Mouse (Mus musculus) midbrain, embryonic 12.5 days (tissue): ENCODE data around the gene Asic1. TPM values are rescaled to one million over a fixed set of nuclear protein-coding genes. Genes with fewer than 3 reads are reported as not detected.
"Not testable (repeated sequence)": the region's sequence is repeated elsewhere in the genome, so short reads cannot be mapped to it uniquely, and the experiment has no call there.

Experiments
- ATAC-seq: fragments of 200-750 bp; cut with Nextera tagmentation; 2 replicates; pipeline ENCODE4 v1.8.0; 2017; ENCODE audit warnings: low read depth, moderate TSS enrichment, moderate library complexity; ENCODE audit not compliant: low FRiP score
- H3K27ac ChIP-seq: fragments of 300-500 bp; sonication (generic); replicated peaks from 2 replicates; pipeline ENCODE4 v1.5.1; 2016; ENCODE audit warnings: mild to moderate bottlenecking
- H3K27me3 ChIP-seq: fragments of 300-500 bp; sonication (generic); 2 replicates; pipeline ENCODE4 v1.6.1; 2016; ENCODE audit warnings: mild to moderate bottlenecking
- H3K36me3 ChIP-seq: fragments of 300-500 bp; sonication (generic); 2 replicates; pipeline ENCODE4 v1.6.1; 2016
- H3K4me1 ChIP-seq: fragments of 300-500 bp; sonication (generic); 2 replicates; pipeline ENCODE4 v1.6.1; 2016
- H3K4me2 ChIP-seq: fragments of 300-500 bp; sonication (generic); replicated peaks from 2 replicates; pipeline ENCODE4 v1.6.1; 2016; ENCODE audit warnings: mild to moderate bottlenecking, moderate library complexity
- H3K4me3 ChIP-seq: fragments of 300-500 bp; sonication (generic); 2 replicates; pipeline ENCODE4 v1.5.1; 2016; ENCODE audit warnings: mild to moderate bottlenecking
- H3K9ac ChIP-seq: fragments of 300-500 bp; sonication (generic); replicated peaks from 2 replicates; pipeline ENCODE4 v1.6.1; 2016; ENCODE audit warnings: mild to moderate bottlenecking, moderate library complexity
- H3K9me3 ChIP-seq: fragments of 300-500 bp; sonication (generic); 2 replicates; pipeline ENCODE4 v1.6.1; 2016; ENCODE audit warnings: mild to moderate bottlenecking
- WGBS: fragments of 180-500 bp; shearing (Covaris S2); methylation state at CpG from one replicate; pipeline ENCODE4 v1.1.7; 2016; 5-methylcytosine and 5-hydroxymethylcytosine counted together
- polyA plus RNA-seq: library from polyadenylated mRNA; unstranded; fragments of >200 nt; fragmentation: Nextera tagmentation; extraction: Ambion mirVana; gene quantifications from 2 replicates; pipeline ENCODE4 v1.2.1, GENCODE M21; 2016

The Asic1 gene
- polyA plus RNA-seq, 1 experiment from 2014 or later, result 36.0 TPM

DNA sequence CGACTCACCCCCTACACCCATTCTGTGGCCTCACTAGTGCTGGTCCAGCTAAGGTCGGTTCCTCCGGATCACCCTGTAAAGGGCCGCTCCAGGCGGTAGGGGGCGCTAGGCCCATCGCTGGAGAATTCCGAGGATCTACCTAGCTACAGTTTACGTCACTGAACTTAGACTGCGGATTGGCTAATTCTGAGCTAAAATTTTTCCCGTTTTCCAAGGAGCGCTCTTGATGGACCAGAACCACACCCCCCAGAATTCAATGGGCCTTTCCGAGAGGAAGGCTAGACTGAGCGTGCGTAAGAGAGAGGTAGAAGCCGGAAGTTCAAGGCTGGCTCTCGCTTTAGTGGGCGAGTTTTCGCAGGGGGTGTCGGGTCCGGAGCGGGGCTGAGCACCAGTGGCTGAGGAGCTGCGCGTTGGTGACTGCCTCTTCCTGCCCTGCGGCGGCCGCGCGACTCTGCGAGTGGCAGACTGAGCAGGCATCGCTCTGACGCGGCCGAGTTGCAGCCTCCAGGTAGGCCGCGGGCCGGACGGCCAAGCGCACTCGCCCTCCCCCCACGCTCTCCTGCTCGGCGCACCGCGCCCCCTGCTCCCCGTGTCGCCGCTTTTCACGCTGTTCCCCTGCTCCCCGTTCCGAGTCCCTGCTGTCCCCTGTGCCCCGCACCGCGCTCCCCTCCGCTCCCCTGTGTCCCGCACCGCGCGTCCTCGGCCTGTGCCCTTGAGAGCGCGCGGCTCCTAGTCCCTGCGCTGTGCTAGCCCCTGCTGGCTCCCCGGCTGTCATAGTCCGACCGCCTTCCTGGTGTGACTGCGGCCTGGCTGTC lies 55.4 kb downstream of the Asic1 start, which contains the start of gene Cox14:
TSS of gene Cox14 (plus strand) at position 278 of the 815 bp plus-strand sequence.
- peaks cover 31% of the 10 kb centered on the region for H3K4me1 ChIP-seq
- 1% methylated on average over 68 of the region's 68 CpGs for WGBS

DNA sequence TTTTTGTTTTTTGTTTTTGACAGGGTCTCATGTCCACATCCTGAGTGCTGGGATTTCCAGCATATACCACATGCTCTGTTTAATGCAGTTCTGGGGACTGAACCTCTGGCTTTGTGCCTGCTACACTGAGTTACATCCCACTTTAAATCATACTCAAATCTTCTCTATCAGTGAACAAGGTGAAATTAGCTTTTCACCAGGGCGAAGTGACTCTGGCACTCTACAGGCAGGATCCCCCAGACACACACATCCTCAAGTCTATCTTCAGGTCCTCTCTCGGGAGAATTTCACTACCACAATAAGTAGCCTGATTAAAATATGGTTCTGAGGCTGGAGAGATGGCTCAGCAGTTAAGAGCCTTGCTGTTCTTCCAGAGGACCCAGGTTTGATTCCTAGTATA lies 56.4 kb downstream of the Asic1 start:
- Histone ChIP-seq H3K9ac (peak overlapping the region; percentile 94), H3K27me3 (no peaks in the 10 kb centered on the region), H3K4me3 (peak overlapping the region; percentile 97), H3K4me1 (peaks cover 31% of the 10 kb centered on the region), H3K9me3 (0 out of 2 replicates have a peak, but pooled peaks cover 2% of the 10 kb centered on the region), H3K4me2 (peak overlapping the region; percentile 88), H3K36me3 (peaks cover 37% of the 10 kb centered on the region), H3K27ac (peak overlapping the region; percentile 94; the same call in 1 of the 2 replicates)
- ATAC-seq, result no peak
- 87% methylated on average over 2 of the region's 2 CpGs for WGBS

More for the DNA sequence above, 55.4 kb downstream of the Asic1 start, which contains the start of gene Cox14:
- peak within 1 kb of the TSS; percentile 97 for H3K4me3 ChIP-seq
- H3K27ac ChIP-seq, result peak within 1 kb of the TSS; percentile 94
- 0 out of 2 replicates have a peak, but pooled peaks cover 2% of the 10 kb centered on the region for H3K9me3 ChIP-seq
- peaks cover 40% of the 10 kb centered on the region for H3K36me3 ChIP-seq
- H3K4me2 ChIP-seq, result peak within 1 kb of the TSS; percentile 88
- H3K9ac ChIP-seq, result peak within 1 kb of the TSS; percentile 94
- no peaks in the 10 kb centered on the region for H3K27me3 ChIP-seq
- peak; percentile 94 for ATAC-seq

DNA sequence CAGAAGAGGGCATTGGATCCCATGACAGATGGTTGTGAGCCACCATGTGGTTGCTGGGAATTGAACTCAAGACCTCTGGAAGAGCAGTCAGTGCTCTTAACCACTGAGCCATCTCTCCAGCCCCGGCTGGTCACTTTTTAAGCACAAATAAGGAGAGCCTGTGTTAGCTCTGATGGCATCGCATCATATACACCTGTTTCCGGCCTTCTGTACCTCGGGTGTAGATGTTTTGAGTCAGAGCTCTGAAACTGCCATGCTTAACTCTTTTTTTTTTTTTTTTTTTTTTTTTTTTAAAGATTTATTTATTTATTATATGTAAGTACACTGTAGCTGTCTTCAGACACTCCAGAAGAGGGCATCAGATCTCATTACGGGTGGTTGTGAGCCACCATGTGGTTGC lies 56.9 kb downstream of the Asic1 start:
- not testable (repeated sequence) for H3K27ac ChIP-seq, H3K4me2 ChIP-seq, H3K27me3 ChIP-seq, H3K9ac ChIP-seq, ATAC-seq, H3K9me3 ChIP-seq, H3K4me3 ChIP-seq
- Histone ChIP-seq H3K36me3 (peaks cover 33% of the 10 kb centered on the region), H3K4me1 (peaks cover 31% of the 10 kb centered on the region)
- WGBS, result 93% methylated on average over 4 of the region's 5 CpGs

DNA sequence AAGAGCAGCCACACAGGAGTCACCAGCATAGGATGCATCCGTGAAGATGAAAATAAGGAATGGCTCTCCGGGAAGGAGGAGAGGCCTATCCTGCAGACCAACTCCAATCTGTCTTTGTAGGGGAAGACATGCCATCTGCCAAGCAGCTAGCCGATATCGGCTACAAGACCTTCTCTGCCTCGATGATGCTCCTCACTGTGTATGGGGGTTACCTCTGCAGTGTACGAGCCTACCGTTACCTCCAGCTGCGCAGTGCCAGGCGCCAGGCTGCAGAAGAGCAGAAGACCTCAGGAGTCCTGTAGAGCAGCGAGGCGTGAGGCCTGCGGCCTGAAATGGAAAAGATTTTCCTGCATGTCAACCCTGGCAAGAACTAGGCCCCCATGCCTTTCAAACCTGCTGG lies 57.4 kb downstream of the Asic1 start:
- H3K9ac ChIP-seq, result no peak overlapping the region
- WGBS, result 96% methylated on average over 12 of the region's 12 CpGs

DNA sequence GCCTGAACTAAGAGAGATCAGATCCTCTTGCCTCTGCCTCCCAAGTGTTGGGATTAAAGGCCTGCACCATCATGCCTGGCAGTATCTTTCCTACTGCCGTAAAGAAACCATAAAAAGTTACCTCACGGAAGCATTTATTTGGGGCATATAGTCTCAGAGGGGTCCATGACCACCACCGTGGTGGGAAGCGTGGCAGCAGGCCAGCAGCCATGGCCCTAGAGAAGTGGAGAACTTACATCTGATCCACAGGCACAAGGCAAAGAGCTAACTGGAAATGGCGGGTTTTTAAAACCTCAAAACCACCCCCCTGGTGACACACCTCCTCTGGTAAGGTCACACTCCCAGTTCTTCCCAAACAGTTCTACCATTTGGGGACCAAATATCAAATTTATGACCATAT lies 58.0 kb downstream of the Asic1 start:
- Histone ChIP-seq H3K36me3 (peaks cover 36% of the 10 kb centered on the region), H3K4me1 (peaks cover 27% of the 10 kb centered on the region), H3K9me3 (0 out of 2 replicates have a peak, but pooled peaks cover 2% of the 10 kb centered on the region), H3K27ac (no peak overlapping the region), H3K4me3 (no peak overlapping the region), H3K4me2 (no peak overlapping the region), H3K27me3 (no peaks in the 10 kb centered on the region), H3K9ac (no peak overlapping the region)
- WGBS, result 96% methylated on average over 5 of the region's 5 CpGs
- no peak for ATAC-seq

More for the DNA sequence above, 57.4 kb downstream of the Asic1 start:
- Histone ChIP-seq H3K27me3 (no peaks in the 10 kb centered on the region), H3K4me1 (peaks cover 31% of the 10 kb centered on the region), H3K9me3 (0 out of 2 replicates have a peak, but pooled peaks cover 2% of the 10 kb centered on the region), H3K4me2 (no peak overlapping the region), H3K4me3 (no peak overlapping the region), H3K36me3 (peaks cover 33% of the 10 kb centered on the region), H3K27ac (no peak overlapping the region)
- ATAC-seq, result no peak

DNA sequence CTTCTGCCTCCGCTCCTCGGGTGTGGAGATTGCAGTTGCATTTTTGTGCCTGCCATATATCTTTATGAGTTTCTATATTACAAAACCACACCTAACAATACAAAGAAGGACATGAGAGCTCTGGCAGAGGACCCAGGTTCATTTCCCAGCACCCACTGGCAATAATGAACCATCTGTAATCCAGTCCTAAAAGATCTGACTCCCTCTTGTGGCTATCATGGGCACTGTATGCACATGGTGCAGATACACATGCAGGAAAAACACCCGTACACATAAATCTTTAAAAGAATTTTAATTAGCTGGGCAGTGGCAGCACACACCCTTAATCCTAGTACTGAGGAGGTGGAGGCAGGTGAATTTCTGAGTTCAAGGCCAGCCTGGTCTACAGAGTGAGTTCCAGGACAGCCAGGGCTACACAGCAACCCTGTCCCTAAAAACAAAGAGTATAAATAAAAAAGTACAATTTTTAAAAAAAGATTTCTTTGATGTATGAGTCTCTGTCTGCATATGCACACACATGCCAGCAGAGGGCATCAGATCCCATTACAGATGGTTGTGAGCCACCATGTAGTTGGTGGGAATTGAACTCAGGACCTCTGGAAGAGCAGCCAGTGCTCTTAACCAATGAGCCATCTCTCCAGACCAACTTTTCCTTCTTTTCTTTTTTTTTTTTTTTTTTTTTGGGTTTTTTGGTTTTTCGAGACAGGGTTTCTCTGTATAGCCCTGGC lies 59.1 kb downstream of the Asic1 start:
- Histone ChIP-seq H3K36me3 (peaks cover 39% of the 10 kb centered on the region), H3K9me3 (0 out of 2 replicates have a peak, but pooled peaks cover 2% of the 10 kb centered on the region), H3K4me1 (peaks cover 17% of the 10 kb centered on the region), H3K4me2 (no peak overlapping the region), H3K4me3 (no peak overlapping the region), H3K27ac (no peak overlapping the region), H3K27me3 (no peaks in the 10 kb centered on the region), H3K9ac (no peak overlapping the region)
- ATAC-seq, result no peak
- 98% methylated on average over 4 of the region's 4 CpGs for WGBS

DNA sequence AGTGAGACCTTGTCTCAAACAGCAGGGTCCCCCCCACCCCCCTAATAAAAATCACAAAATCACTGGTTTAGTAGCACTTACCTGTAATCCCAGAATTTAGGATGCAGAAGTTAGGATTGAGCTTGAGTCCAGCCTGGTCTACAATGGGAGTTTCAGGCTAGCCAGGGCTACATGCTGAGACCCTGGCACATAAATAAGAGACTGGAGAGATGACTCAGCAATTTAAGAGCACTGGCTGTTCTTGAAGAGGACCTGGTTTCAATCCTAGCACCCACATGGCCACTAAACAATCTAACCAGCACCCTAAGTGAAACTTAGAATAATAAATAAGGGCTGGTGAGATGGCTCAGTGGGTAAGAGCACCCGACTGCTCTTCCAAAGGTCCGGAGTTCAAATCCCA lies 61.0 kb downstream of the Asic1 start:
- H3K4me1 ChIP-seq, result peaks cover 5% of the 10 kb centered on the region
- no peaks in the 10 kb centered on the region for H3K27me3 ChIP-seq
- no peak overlapping the region for H3K9ac ChIP-seq
- peaks cover 53% of the 10 kb centered on the region for H3K36me3 ChIP-seq
- H3K4me2 ChIP-seq, result no peak overlapping the region
- 0 out of 2 replicates have a peak, but pooled peaks cover 2% of the 10 kb centered on the region for H3K9me3 ChIP-seq
- ATAC-seq, result no peak
- no peak overlapping the region for H3K27ac ChIP-seq
- no peak overlapping the region for H3K4me3 ChIP-seq
- 95% methylated on average over 2 of the region's 2 CpGs for WGBS

DNA sequence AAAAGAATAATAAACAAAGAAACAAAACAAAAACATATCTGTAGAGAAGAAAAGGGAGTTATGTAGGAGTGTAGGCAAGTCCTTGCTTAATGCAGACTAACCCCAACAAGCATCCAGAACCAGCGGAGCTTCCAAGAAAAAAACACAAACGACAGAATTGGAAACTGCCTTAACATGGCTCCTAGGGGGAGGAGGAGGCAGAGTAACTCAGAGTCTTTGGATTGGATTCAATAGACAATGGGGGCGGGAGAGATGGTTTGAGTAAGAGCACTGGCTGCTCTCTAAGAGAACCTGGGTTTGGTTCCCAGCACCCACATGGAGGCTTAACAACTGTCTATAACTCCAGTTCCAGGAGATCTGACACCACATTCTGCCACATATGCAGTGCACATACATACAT lies 61.5 kb downstream of the Asic1 start:
- 93% methylated on average over 3 of the region's 3 CpGs for WGBS
- Histone ChIP-seq H3K4me1 (peaks cover under 1% of the 10 kb centered on the region), H3K27ac (no peak overlapping the region), H3K4me2 (no peak overlapping the region), H3K9me3 (0 out of 2 replicates have a peak, but pooled peaks cover 2% of the 10 kb centered on the region), H3K36me3 (peaks cover 58% of the 10 kb centered on the region), H3K27me3 (no peaks in the 10 kb centered on the region), H3K9ac (no peak overlapping the region), H3K4me3 (no peak overlapping the region)
- ATAC-seq, result no peak

DNA sequence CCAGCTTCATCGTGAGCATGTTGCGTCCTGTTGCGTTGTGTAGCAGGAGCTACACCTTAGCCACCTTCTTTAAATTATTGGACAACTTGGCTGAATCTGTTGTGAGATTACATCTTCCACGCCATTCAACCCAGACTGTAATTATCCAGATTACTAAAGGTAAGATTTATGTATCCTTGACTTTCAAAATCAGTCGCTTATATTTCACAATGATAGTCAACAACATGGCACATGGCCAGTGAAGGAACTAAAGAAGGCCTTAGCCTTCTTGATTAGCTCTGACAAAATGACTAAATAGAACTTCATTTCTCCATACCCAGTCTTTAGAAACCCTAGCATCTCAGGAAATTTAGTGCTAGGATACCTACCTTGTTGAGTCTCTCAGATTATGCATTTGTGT lies 63.0 kb downstream of the Asic1 start:
- Histone ChIP-seq H3K27me3 (no peaks in the 10 kb centered on the region), H3K36me3 (peaks cover 64% of the 10 kb centered on the region), H3K4me3 (no peak overlapping the region), H3K27ac (no peak overlapping the region), H3K4me2 (no peak overlapping the region), H3K9ac (no peak overlapping the region), H3K4me1 (no peaks in the 10 kb centered on the region), H3K9me3 (0 out of 2 replicates have a peak, but pooled peaks cover 2% of the 10 kb centered on the region)
- 99% methylated on average over 5 of the region's 5 CpGs for WGBS
- no peak for ATAC-seq

DNA sequence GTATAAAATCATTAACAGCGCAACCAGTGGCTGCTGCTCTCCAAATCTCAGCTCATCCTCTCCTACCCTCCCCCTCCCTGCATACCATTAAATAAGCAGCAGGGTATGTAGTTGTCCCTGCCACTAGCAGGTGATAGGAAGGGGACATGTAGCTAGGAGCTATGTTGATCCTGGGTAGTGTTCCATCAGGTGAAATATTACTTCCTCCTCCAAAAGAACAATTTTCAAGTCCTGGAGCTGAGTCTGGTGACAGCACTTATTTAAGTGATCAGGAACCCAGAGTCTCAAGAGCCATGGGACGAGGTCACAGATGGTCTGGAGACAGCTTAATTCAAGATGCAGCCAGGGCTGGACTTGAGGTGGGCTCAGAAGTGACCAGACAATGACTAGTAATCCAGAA lies 65.5 kb downstream of the Asic1 start:
- no peak overlapping the region for H3K27ac ChIP-seq
- no peak overlapping the region for H3K9ac ChIP-seq
- no peaks in the 10 kb centered on the region for H3K4me1 ChIP-seq
- H3K4me2 ChIP-seq, result no peak overlapping the region
- H3K36me3 ChIP-seq, result peaks cover 70% of the 10 kb centered on the region
- no peaks in the 10 kb centered on the region for H3K9me3 ChIP-seq
- ATAC-seq, result no peak
- no peak overlapping the region for H3K4me3 ChIP-seq
- no peaks in the 10 kb centered on the region for H3K27me3 ChIP-seq
- WGBS, result 98% methylated on average over 2 of the region's 2 CpGs

DNA sequence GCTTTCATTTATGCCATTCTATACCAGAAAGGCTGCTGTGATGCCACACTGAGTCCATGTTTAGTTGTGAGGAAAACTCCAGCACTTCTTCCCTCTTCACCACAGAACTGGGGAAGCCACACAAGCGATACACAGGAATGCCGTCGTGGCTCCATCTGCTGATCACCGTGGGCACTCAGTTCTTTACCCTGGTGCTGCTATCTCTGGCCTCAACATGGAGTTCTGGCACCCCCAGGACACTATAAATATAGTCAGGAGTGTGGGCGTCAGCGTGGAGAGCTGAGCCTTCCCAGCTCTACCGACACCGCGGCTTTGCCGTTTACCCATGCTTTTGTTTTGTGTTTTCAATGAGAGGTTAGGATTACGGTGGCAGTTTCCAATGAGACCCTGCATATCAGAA lies 66.5 kb downstream of the Asic1 start:
- H3K27me3 ChIP-seq, result no peaks in the 10 kb centered on the region
- H3K27ac ChIP-seq, result no peak overlapping the region
- H3K4me3 ChIP-seq, result no peak overlapping the region
- H3K36me3 ChIP-seq, result peaks cover 79% of the 10 kb centered on the region
- ATAC-seq, result no peak
- WGBS, result 91% methylated on average over 11 of the region's 11 CpGs
- no peak overlapping the region for H3K9ac ChIP-seq
- H3K4me2 ChIP-seq, result no peak overlapping the region
- H3K9me3 ChIP-seq, result no peaks in the 10 kb centered on the region
- H3K4me1 ChIP-seq, result no peaks in the 10 kb centered on the region

DNA sequence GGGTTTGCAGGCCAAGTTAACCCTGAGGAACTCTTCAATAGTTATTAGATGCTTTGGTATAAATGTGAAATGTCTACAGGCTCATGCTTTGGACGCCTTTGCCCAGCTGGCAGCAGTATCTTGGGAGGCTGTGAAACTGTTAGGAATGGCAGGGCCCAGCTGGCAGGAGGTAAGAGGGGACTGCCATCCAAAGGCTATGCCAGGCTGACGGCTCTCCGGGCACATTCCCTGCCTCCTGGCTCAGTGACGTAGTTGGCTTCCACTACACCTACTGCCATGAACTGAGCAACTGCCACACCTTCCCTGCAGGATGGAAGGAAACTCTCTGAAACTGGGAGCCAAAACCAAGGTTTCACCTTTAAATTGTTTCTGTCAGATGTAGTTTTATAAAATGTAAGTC lies 70.1 kb downstream of the Asic1 start:
- Histone ChIP-seq H3K9me3 (no peaks in the 10 kb centered on the region), H3K4me3 (no peak overlapping the region), H3K36me3 (peaks cover 82% of the 10 kb centered on the region), H3K9ac (no peak overlapping the region), H3K4me1 (no peaks in the 10 kb centered on the region), H3K4me2 (no peak overlapping the region), H3K27me3 (no peaks in the 10 kb centered on the region), H3K27ac (no peak overlapping the region)
- WGBS, result 96% methylated on average over 4 of the region's 4 CpGs
- no peak for ATAC-seq
